Mouse (Mus musculus): ENCODE data around the gene Tuft1.
A peak's percentile ranks its signal among the peaks of the same experiment; 100 is the strongest.

Tuft1 gene

DNA sequence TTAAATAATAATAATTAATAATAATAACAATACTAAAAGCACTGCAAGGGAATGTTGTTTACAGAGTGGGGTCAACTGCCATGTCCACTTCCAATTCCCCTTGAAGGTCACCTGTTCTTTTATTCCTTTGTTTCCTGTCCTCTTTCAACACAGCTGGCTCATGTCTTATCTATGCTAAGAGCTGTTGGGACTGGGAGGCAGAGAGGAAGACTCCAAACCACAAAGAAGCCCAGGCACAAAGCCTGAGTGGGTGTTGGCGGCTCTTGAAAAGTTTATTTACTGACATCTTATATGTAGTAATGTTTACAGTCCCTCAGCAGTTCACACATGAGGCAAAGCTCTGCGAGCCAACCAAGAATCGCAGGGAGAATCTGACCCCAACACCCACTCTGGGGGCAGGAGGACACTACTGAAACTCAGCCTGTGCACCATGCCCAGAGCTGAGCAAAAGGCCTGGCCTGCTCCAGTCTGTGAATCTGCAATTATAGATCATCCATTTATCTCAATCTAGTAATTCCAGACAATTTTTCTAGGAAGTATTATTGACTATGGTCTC, 61.4 kb downstream of the Tuft1 start:
- no peak for DNase-seq (ENCODE audit: low spot score in 2 of 2)

DNA sequence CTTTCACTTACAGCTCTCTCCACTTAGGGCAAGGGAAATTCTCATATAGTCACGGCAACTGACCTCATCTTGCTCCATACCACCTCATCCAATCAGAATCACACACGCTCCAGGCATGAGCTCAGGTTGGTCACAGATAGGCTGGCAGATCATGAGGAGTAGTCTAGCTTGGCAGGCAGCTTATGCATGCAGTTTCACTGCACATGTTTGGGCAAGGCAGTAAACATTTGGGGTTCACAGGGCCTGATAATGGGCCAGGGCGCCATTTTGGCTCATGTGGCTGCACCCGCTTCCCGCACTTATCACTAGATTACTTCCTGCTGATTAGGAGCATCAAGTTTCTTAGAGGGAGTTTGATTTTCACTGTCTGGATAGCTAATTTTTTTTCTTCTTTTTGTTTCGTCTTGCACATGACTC, 62.8 kb downstream of the Tuft1 start:
- DNase-seq (ENCODE audit: low spot score in 2 of 2), result no peak

DNA sequence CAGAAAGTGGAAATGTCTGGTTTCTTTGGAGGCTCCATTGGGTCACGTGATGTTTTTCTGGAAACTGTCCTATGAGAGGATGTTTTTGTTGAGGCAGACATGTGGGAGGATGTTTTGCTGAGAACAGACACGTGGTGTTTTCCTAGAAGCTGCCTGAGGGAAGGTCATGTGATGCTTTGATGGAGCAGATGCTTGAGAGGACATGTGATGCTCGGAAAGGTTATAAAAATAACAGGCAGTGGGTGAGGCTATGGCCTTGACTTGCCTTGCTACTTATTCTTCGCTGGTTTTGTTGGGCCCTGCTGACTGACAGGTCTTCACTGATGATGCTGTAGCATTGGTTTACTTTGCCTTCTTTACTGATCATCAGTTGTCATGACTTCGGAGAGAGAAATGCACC, 67.6 kb downstream of the Tuft1 start:
- DNase-seq (ENCODE audit: low spot score in 2 of 2), result no peak

DNA sequence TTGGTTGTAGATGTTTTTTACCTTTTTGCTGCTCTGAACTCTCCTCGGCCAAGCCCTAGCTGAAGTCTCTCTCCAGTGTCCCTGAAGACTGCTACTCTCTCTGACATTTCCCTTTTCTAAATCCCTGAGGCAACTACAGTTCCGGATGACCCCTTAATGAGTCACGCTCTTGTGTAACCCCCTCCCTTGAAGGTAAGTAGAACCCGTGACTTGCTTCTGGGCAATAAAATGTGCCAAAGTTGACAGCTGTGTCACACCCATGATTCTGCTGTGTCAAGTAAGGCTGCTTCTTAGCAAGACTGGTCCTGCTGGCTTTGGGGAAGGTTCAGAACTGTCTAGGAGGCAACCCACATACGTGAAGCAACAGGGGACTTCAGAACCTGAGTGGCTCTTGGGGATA, 70.7 kb downstream of the Tuft1 start:
- DNase-seq (ENCODE audit: low spot score in 2 of 2), result peak in 1 of 2 experiments; percentile 50

DNA sequence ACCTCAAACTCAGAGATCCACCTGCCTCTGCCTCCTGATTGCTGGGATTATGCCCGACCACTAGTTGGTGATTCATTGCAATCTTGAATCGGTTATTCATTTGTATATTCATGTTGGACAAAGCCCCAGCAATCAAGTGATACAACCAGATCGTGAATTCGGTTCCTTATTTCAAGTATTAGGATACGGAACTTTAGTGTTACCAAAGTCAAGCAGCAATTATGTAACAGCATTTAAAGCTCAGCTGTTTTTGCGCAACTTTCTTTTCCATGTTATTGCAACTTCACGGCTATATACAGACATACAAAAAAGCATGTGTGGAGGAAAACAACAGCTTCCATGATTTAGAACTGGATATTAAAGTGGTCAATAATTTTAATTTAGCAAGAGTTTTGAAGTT, 75.7 kb downstream of the Tuft1 start:
- DNase-seq (ENCODE audit: low spot score in 2 of 2), result no peak

DNA sequence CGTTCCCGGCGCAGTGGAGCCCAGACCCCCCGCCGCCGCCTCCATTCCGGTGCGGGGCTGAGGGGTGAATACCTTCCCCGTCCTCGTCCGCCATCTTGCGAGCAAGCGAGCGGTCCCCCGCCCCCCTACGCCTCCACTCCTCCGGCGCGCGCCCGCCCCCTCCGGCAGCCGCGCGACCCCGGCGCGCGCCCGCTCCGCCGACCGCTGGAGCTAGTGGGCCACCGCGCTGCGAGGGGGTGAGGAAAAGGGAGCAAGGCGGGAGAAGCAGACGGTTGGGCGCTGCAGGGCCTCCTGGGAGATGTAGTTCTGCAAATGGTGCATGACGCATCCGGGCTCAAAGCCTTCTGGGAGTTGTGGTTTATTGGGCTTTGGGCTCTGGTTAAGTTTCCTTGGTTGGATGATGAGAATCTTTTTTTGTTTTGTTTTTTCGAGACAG, 76.2 kb downstream of the Tuft1 start, which contains the start of gene Snx27:
TSS of gene Snx27 (minus strand) at position 261 of the 436 bp plus-strand sequence.
- peak; percentile 84 to 88 for DNase-seq (ENCODE audit: low spot score in 2 of 2)

DNA sequence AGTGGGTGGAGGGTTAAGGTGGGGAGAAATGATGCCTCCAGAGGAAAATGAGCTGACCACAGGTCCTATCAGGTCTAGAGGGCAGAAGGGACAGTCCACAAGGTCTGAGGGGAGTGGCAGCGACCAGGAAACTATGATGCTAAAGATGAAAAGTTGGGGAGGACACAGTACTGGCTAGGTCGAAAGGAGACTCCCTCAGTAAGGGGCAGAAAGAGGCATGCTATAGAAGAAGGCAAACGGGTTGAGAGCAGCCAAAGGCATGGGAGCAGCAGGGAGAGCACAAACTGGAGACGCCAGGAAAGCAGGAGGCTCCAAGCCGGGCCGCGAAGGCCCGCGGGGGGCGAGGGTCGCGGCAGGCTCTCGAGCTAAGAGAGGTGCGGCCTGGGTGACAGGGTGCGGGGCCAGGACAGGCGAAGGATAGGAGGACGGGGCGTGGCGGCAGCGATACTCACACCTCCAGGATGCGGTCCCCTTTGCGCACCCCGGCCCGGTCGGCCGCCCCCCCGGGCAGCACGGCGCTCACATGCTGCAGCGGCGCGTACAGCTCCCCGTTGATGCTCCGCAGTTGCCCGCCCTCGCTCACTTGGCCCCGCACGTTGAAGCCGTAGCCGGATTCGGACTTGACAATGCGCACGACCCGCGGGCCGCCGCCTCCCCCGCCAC, 76.7 kb downstream of the Tuft1 start:
- DNase-seq (ENCODE audit: low spot score in 2 of 2), result no peak

DNA sequence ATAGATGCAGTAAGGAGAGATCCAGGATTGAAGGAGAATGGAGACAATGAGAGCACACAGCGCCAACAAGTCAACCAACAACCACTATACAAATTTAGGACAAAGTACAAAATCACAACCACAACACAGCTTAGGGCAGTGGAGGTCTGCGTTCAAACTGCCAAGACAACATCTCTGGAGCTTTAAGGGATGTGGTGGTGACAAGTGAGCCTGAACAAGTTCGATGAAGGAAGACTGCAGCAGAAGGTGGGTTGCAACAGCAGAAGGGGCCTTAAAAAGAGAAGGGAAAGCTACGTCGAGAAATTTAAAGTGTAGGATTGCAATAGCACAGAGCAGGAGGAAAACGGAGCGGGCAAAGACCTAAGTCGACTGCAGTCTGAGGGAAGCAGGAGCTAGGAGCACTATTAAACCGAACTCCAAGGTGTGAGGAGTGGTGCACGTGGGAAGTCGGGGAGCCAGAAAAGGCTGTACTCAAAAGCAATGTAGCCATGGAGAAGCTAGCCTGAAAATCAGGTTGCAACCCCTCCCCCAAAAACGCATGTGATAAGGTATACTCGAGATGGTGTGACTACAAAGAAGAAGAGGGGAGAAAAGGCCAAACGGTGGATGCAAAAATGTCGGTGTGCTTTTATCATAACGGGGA, 77.4 kb downstream of the Tuft1 start:
- DNase-seq (ENCODE audit: low spot score in 2 of 2), result no peak

DNA sequence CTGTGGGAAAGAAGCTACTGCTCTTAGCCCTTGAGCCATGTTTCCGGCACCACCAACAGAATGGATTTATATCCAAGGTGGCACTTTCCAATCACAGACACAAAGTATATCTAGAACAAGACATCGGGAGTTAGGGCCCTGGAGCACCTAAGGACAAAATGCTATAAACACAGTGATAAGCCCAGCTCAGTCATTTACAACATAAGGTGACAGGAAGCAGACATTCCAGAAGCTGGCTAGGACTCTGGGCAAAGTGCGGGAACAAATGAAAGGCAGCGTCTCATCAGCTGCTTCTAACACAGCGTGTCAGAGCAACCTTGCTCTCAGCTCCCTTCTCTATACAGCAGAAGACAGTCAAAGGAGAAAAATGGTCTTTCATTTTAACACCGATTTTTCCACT, 84.2 kb downstream of the Tuft1 start:
- DNase-seq (ENCODE audit: low spot score in 2 of 2), result no peak

DNA sequence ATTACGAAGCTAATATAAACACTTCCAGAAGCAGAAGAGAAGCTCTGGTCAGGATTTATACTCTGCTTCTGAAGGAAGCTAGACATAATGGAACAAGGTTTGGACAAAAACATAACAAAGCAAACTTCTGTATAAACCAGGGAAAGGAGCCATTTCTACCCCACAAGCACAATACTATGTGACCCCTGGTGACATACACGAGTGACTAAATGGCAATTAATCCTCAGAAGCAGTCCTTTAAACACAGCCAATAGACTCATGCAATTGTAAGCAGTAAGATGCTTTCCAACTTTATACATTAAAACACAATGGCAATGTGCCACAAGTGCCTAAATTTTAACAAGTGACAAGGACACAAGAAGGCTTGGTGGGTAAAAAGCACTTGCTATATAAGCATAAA, 91.4 kb downstream of the Tuft1 start:
- no peak for DNase-seq (ENCODE audit: low spot score in 2 of 2)

DNA sequence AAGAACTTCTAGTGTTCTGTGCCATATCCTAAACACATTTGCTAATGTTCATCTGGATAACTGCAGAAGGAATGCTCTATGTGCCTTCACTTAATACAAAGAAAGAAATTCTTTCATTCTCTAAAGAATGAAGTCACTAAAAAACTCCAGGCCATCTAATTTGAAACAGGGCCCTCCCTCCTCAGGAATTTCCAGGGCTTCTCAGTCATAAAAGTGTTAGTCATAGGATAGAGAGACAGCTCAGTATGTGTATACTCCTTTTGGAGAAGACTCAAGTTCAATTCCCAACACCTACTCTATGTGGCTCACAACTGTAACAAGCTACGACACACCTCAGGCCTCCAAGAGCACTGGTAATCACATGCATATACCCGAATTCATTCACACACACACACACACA, 93.1 kb downstream of the Tuft1 start:
- DNase-seq (ENCODE audit: low spot score in 2 of 2), result no peak

DNA sequence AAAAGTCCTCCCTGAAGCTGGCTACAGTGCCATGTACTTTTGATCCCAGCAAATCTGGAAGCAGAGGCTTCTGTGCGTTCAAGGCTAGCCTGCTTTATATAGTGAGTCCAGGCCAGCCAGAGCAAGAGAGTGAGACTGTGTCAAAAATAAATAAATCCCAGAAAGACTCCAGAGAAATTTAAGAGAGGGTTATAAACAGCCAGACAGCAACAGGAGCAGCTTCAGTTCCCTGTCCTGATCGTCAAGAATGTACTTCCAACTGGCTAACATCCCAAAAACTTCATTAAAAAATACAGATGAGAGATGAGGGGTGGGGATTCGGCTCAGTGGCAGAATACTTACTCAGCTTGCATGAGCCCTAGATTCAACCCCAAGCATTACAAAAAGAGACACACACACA, 93.5 kb downstream of the Tuft1 start:
- DNase-seq (ENCODE audit: low spot score in 2 of 2), result no peak

DNA sequence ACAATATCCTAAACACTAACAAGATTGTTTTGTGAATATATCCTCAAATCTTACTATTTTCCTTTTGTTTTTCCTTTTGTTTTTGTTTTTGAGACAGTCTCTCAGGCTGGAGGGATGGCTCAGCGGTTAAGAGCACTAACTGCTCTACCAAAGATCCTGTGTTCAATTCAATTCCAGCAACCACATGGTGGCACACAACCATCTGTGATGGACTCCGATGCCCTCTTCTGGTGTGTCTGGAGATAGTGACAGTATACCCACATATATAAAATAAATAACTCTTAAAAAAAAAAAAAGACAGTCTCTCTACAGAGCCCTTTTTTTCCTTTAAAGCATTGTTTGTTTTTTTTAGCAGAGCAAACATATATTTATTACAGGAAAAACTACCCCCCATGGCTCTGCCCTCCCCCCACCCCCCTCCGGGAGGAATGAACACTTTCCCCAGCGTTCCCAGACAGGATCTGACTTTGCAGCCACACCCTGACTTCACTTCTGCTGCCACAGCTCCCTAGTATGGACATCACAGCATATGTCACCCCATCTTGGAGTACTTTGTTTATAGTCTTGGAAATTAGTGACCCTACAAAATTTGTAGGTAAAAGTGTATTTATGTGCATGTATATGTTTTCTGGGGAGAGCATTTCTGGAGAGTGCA, 94.2 kb downstream of the Tuft1 start:
- no peak for DNase-seq (ENCODE audit: low spot score in 2 of 2)

DNA sequence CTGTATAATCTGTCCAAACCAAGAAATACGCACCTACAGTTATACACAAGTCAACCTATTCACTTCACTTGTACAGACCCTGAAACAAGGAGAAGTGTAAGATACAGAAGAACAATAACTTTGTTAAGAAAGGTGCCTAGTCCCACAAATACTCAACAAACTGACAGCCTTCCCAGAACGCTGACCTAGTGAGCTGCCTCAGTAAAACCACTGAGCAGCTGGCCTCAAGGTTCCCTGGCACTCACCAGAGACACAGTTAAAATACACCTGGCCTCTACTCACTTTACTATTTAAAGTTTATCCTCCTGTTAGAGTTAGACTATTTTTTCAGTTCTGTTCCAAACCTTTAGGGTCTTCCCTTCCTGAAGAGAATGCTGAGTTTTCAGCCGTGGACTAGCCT, 95.5 kb downstream of the Tuft1 start:
- DNase-seq (ENCODE audit: low spot score in 2 of 2), result no peak

All from urinary bladder, postnatal 36 days (tissue).